Mouse (Mus musculus): Measurements from ENCODE around the gene Gm20379. TPM values are rescaled to one million over a fixed set of nuclear protein-coding genes. Genes with fewer than 3 reads are reported as not detected.

Gene Gm20379
- polyA plus RNA-seq, 1 experiment from 2014 or later = 1.2 TPM

- Histone ChIP-seq H3K4me3 (replicated peaks) (no peak overlapping the region), H3K4me2 (no peak overlapping the region), H3K9me3 (no peaks in the 10 kb centered on the region), H3K9ac (no peak overlapping the region), H3K27ac (no peak overlapping the region), H3K36me3 (0 out of 2 replicates have a peak, but pooled peaks cover under 1% of the 10 kb centered on the region), H3K4me1 (no peaks in the 10 kb centered on the region), H3K27me3 (replicated peaks) (no peaks in the 10 kb centered on the region)
- ATAC-seq (ENCODE audit: insufficient read depth, low FRiP score, low read depth) = no peak
- 50% methylated on average over 4 of the region's 4 CpGs for WGBS
These were observed 4.0 kb upstream of the Gm20379 start for GRCm38 (mm10) chr13:92301754-92302153.

- no peak overlapping the region for H3K27ac ChIP-seq
- H3K4me3 ChIP-seq (replicated peaks) = no peak overlapping the region
- no peak for ATAC-seq (ENCODE audit: insufficient read depth, low FRiP score, low read depth)
- no peaks in the 10 kb centered on the region for H3K36me3 ChIP-seq
- H3K27me3 ChIP-seq (replicated peaks) = no peaks in the 10 kb centered on the region
- H3K4me1 ChIP-seq = no peaks in the 10 kb centered on the region
- 75% methylated on average over 4 of the region's 4 CpGs for WGBS
- H3K9ac ChIP-seq = no peak overlapping the region
- H3K4me2 ChIP-seq = no peak overlapping the region
- H3K9me3 ChIP-seq = no peaks in the 10 kb centered on the region
These were observed 3.3 kb upstream of the Gm20379 start for GRCm38 (mm10) chr13:92302466-92302865.

- H3K27ac ChIP-seq = no peak overlapping the region
- no peak overlapping the region for H3K9ac ChIP-seq
- H3K27me3 ChIP-seq (replicated peaks) = no peaks in the 10 kb centered on the region
- H3K4me1 ChIP-seq = no peaks in the 10 kb centered on the region
- no peak for ATAC-seq (ENCODE audit: insufficient read depth, low FRiP score, low read depth)
- WGBS = 84% methylated on average over 8 of the region's 8 CpGs
- no peak overlapping the region for H3K4me3 ChIP-seq (replicated peaks)
- H3K9me3 ChIP-seq = no peaks in the 10 kb centered on the region
- H3K4me2 ChIP-seq = no peak overlapping the region
- H3K36me3 ChIP-seq = no peaks in the 10 kb centered on the region
These were observed 2.5 kb upstream of the Gm20379 start for GRCm38 (mm10) chr13:92303062-92303948.

- no peak overlapping the region for H3K4me2 ChIP-seq
- no peak overlapping the region for H3K27ac ChIP-seq
- H3K9ac ChIP-seq = no peak overlapping the region
- no peaks in the 10 kb centered on the region for H3K27me3 ChIP-seq (replicated peaks)
- 94% methylated on average over 5 of the region's 5 CpGs for WGBS
- H3K9me3 ChIP-seq = no peaks in the 10 kb centered on the region
- no peak for ATAC-seq (ENCODE audit: insufficient read depth, low FRiP score, low read depth)
- H3K4me1 ChIP-seq = no peaks in the 10 kb centered on the region
- H3K36me3 ChIP-seq = 0 out of 2 replicates have a peak, but pooled peaks cover 8% of the 10 kb centered on the region
- H3K4me3 ChIP-seq (replicated peaks) = no peak overlapping the region
These were observed 1.5 kb upstream of the Gm20379 start for GRCm38 (mm10) chr13:92304291-92304690.

- H3K27me3 ChIP-seq (replicated peaks) = no peaks in the 10 kb centered on the region
- WGBS = 78% methylated on average over 5 of the region's 5 CpGs
- no peak overlapping the region for H3K27ac ChIP-seq
- no peak overlapping the region for H3K4me3 ChIP-seq (replicated peaks)
- no peaks in the 10 kb centered on the region for H3K36me3 ChIP-seq
- H3K9ac ChIP-seq = no peak overlapping the region
- no peaks in the 10 kb centered on the region for H3K4me1 ChIP-seq
- no peak for ATAC-seq (ENCODE audit: insufficient read depth, low FRiP score, low read depth)
- no peaks in the 10 kb centered on the region for H3K9me3 ChIP-seq
- H3K4me2 ChIP-seq = no peak overlapping the region
These were observed 8.8 kb downstream of the Gm20379 start for GRCm38 (mm10) chr13:92314613-92315012.

- Histone ChIP-seq H3K4me1 (no peaks in the 10 kb centered on the region; the same call in 1 of the 2 replicates), H3K4me2 (no peak overlapping the region), H3K36me3 (no peaks in the 10 kb centered on the region), H3K27me3 (replicated peaks) (no peaks in the 10 kb centered on the region), H3K27ac (no peak overlapping the region), H3K4me3 (replicated peaks) (no peak overlapping the region), H3K9me3 (no peaks in the 10 kb centered on the region), H3K9ac (no peak overlapping the region)
- no peak for ATAC-seq (ENCODE audit: insufficient read depth, low FRiP score, low read depth)
- WGBS = 83% methylated on average over 5 of the region's 5 CpGs
These were observed 15.0 kb downstream of the Gm20379 start for GRCm38 (mm10) chr13:92320770-92321169.

- H3K9me3 ChIP-seq = no peaks in the 10 kb centered on the region
- no peaks in the 10 kb centered on the region for H3K27me3 ChIP-seq (replicated peaks)
- WGBS = 70% methylated on average over 5 of the region's 5 CpGs
- no peak overlapping the region for H3K27ac ChIP-seq
- no peak overlapping the region for H3K4me2 ChIP-seq
- H3K9ac ChIP-seq = no peak overlapping the region
- H3K4me1 ChIP-seq = no peaks in the 10 kb centered on the region; the same call in 1 of the 2 replicates
- ATAC-seq (ENCODE audit: insufficient read depth, low FRiP score, low read depth) = no peak
- no peaks in the 10 kb centered on the region for H3K36me3 ChIP-seq
- no peak overlapping the region for H3K4me3 ChIP-seq (replicated peaks)
These were observed 20.2 kb downstream of the Gm20379 start for GRCm38 (mm10) chr13:92326030-92326429.

GRCm38 (mm10) chr13:92328000-92328399 is 22.2 kb downstream of the Gm20379 start:
- Histone ChIP-seq H3K4me1 (no peaks in the 10 kb centered on the region; the same call in 1 of the 2 replicates), H3K36me3 (no peaks in the 10 kb centered on the region), H3K9ac (no peak overlapping the region), H3K4me3 (replicated peaks) (no peak overlapping the region), H3K27ac (no peak overlapping the region), H3K27me3 (replicated peaks) (no peaks in the 10 kb centered on the region), H3K4me2 (no peak overlapping the region), H3K9me3 (no peaks in the 10 kb centered on the region)
- no peak for ATAC-seq (ENCODE audit: insufficient read depth, low FRiP score, low read depth)
- WGBS = 68% methylated on average over 2 of the region's 2 CpGs

GRCm38 (mm10) chr13:92330621-92331020 is 24.8 kb downstream of the Gm20379 start:
- no peak overlapping the region for H3K4me3 ChIP-seq (replicated peaks)
- no peak overlapping the region for H3K27ac ChIP-seq
- no peaks in the 10 kb centered on the region for H3K36me3 ChIP-seq
- no peaks in the 10 kb centered on the region for H3K4me1 ChIP-seq
- H3K4me2 ChIP-seq = no peak overlapping the region
- no peak for ATAC-seq (ENCODE audit: insufficient read depth, low FRiP score, low read depth)
- H3K9ac ChIP-seq = no peak overlapping the region
- 90% methylated on average over 3 of the region's 3 CpGs for WGBS
- H3K9me3 ChIP-seq = no peaks in the 10 kb centered on the region
- no peaks in the 10 kb centered on the region for H3K27me3 ChIP-seq (replicated peaks)

GRCm38 (mm10) chr13:92332103-92332879 is 26.5 kb downstream of the Gm20379 start:
- no peaks in the 10 kb centered on the region for H3K9me3 ChIP-seq
- no peak overlapping the region for H3K4me2 ChIP-seq
- WGBS = 85% methylated on average over 15 of the region's 15 CpGs
- no peak overlapping the region for H3K27ac ChIP-seq
- H3K4me3 ChIP-seq (replicated peaks) = no peak overlapping the region
- no peaks in the 10 kb centered on the region for H3K4me1 ChIP-seq
- H3K9ac ChIP-seq = no peak overlapping the region
- no peaks in the 10 kb centered on the region for H3K36me3 ChIP-seq
- ATAC-seq (ENCODE audit: insufficient read depth, low FRiP score, low read depth) = no peak
- H3K27me3 ChIP-seq (replicated peaks) = no peaks in the 10 kb centered on the region

GRCm38 (mm10) chr13:92336857-92337256 is 31.1 kb downstream of the Gm20379 start:
- ATAC-seq (ENCODE audit: insufficient read depth, low FRiP score, low read depth) = no peak
- 89% methylated on average over 1 of the region's 1 CpGs for WGBS

More at GRCm38 (mm10) chr13:92336857-92337256, 31.1 kb downstream of the Gm20379 start:
- H3K9me3 ChIP-seq = no peaks in the 10 kb centered on the region
- H3K27ac ChIP-seq = no peak overlapping the region
- H3K36me3 ChIP-seq = 0 out of 2 replicates have a peak, but pooled peaks cover 6% of the 10 kb centered on the region
- H3K4me3 ChIP-seq (replicated peaks) = no peak overlapping the region
- H3K9ac ChIP-seq = no peak overlapping the region
- no peaks in the 10 kb centered on the region for H3K27me3 ChIP-seq (replicated peaks)
- no peaks in the 10 kb centered on the region for H3K4me1 ChIP-seq
- no peak overlapping the region for H3K4me2 ChIP-seq
